Mouse (Mus musculus) heart, embryonic 14.5 days (tissue): ENCODE results near the gene Cxcl3. TPM values are rescaled to one million over a fixed set of nuclear protein-coding genes. Genes with fewer than 3 reads are reported as not detected.
A peak's percentile ranks its signal among the peaks of the same experiment; 100 is the strongest.

Source experiments
- ATAC-seq: fragments of 200-750 bp; cut with Nextera tagmentation; 2 replicates; pipeline ENCODE4 v1.8.0; 2017; ENCODE audit warnings: low read depth, moderate TSS enrichment; ENCODE audit not compliant: insufficient number of reproducible peaks, insufficient read depth, low FRiP score
- H3K27ac ChIP-seq, 2 experiments: fragments of 200-500 bp in 1 of 2; fragments of 300-500 bp in 1 of 2; sonication (generic) in 1 of 2; replicated peaks in 1 of 2; 2 replicates each; pipeline ENCODE4 v1.5.1; 2012 to 2014; ENCODE audit warnings: low read depth in 2 of 2, low read length in 2 of 2, control low read depth in 1 of 2, mild to moderate bottlenecking in 1 of 2, mixed read lengths in 1 of 2; ENCODE audit not compliant: control insufficient read depth in 1 of 2, insufficient read depth in 1 of 2
- H3K27me3 ChIP-seq: fragments of 300-500 bp; sonication (generic); 2 replicates; pipeline ENCODE4 v1.6.1; 2014; ENCODE audit warnings: mild to moderate bottlenecking, low read length, control low read depth; ENCODE audit not compliant: control insufficient read depth, insufficient read depth
- H3K36me3 ChIP-seq: fragments of 300-500 bp; sonication (generic); 2 replicates; pipeline ENCODE4 v1.6.1; 2014; ENCODE audit warnings: mild to moderate bottlenecking, control low read depth, low read length, mixed read lengths; ENCODE audit not compliant: control insufficient read depth, insufficient read depth
- H3K4me1 ChIP-seq, 2 experiments: fragments of 200-500 bp in 1 of 2; fragments of 300-500 bp in 1 of 2; sonication (generic) in 1 of 2; 2 replicates each; pipeline ENCODE4 v1.6.1; 2012 to 2014; ENCODE audit warnings: low read length in 2 of 2, control low read depth in 1 of 2, mixed read lengths in 1 of 2; ENCODE audit not compliant: control insufficient read depth in 2 of 2, insufficient read depth in 2 of 2
- H3K4me2 ChIP-seq: fragments of 300-500 bp; sonication (generic); 2 replicates; pipeline ENCODE4 v1.6.1; 2014; ENCODE audit warnings: mild to moderate bottlenecking, low read length
- H3K4me3 ChIP-seq, 2 experiments: fragments of 200-500 bp in 1 of 2; fragments of 300-500 bp in 1 of 2; sonication (generic) in 1 of 2; 2 replicates each; pipeline ENCODE4 v1.5.1; 2012 to 2014; ENCODE audit warnings: low read length in 2 of 2, mild to moderate bottlenecking in 2 of 2, control low read depth in 1 of 2, low read depth in 1 of 2, moderate library complexity in 1 of 2; ENCODE audit not compliant: control insufficient read depth in 1 of 2, insufficient read depth in 1 of 2
- H3K9ac ChIP-seq: fragments of 300-500 bp; sonication (generic); 2 replicates; pipeline ENCODE4 v1.6.1; 2014; ENCODE audit warnings: mild to moderate bottlenecking, low read length
- H3K9me3 ChIP-seq: fragments of 300-500 bp; sonication (generic); 2 replicates; pipeline ENCODE4 v1.6.1; 2016; ENCODE audit warnings: low read length, control low read depth; ENCODE audit not compliant: control insufficient read depth
- WGBS: fragments of 180-500 bp; shearing (Covaris S2); extraction: QIAGEN DNeasy Blood & Tissue Kit; methylation state at CpG from one replicate; pipeline ENCODE4 v1.1.7; 2014; 5-methylcytosine and 5-hydroxymethylcytosine counted together
- polyA plus RNA-seq: library from polyadenylated mRNA; unstranded; fragments of >200 nt; fragmentation: Nextera tagmentation; extraction: Ambion mirVana; gene quantifications from 2 replicates; pipeline ENCODE4 v1.2.1, GENCODE M21; 2014

The Cxcl3 gene
- polyA plus RNA-seq, result not detected in 2 replicates

DNA sequence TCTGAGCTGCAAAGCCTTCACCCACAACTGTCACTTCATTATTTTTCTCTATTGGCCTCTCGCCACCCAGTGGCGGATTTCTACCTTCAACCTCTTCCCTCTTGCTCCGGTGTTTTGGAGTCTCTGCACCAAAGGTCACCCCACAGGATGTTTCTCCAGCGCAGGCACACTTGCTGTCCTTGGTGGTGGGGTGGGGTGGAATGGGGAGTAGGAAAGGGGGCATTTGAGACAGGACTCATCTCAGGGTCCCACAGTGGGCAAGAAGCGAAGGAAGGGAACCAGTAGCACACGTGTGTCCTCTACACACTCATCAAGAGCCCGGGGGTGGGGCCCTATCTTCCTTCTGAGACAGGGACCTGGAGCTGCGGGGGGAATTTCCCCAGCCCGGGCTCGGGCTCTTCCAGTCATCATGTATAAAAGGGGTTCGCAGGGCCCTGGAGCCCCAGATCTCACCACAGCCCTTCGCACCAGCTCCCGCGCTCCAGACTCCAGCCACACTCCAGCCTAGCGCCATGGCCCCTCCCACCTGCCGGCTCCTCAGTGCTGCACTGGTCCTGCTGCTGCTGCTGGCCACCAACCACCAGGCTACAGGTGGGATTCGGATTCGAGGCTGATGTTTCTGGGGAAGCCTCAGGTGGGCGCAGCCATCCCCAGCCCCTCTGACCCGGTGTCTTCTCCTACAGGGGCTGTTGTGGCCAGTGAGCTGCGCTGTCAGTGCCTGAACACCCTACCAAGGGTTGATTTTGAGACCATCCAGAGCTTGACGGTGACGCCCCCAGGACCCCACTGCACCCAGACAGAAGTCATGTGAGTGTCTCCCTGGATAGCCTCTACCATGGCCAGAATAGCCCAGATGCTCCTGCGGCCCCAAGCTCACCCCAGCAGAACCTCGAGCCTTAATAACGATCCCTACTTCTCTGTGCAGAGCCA, at the start of gene Cxcl3:
Gene Cxcl3, plus strand, starts transcription at position 445 of the 930 bp plus-strand sequence.
- Histone ChIP-seq H3K9me3 (no peaks in the 10 kb centered on the region), H3K9ac (0 out of 2 replicates have a peak within 1 kb of the TSS, but pooled peaks have one; percentile 34), H3K4me2 (peak within 1 kb of the TSS; percentile 95), H3K36me3 (no peaks in the 10 kb centered on the region), H3K27me3 (no peaks in the 10 kb centered on the region), H3K4me3 (peak within 1 kb of the TSS; percentile 36 to 39), H3K4me1 (no peaks in the 10 kb centered on the region), H3K27ac (no peak within 1 kb of the TSS)
- 15% methylated on average over 25 of the region's 26 CpGs for WGBS
- peak; percentile 61 for ATAC-seq

- Histone ChIP-seq H3K9ac (no peak overlapping the region), H3K4me1 (no peaks in the 10 kb centered on the region), H3K4me3 (no peak overlapping the region), H3K36me3 (no peaks in the 10 kb centered on the region), H3K9me3 (no peaks in the 10 kb centered on the region), H3K4me2 (no peak overlapping the region), H3K27ac (no peak overlapping the region), H3K27me3 (no peaks in the 10 kb centered on the region)
- no peak for ATAC-seq
- 57% methylated on average over 4 of the region's 4 CpGs for WGBS
Measured at GRCm38 (mm10) chr5:90742029-90742428, 43.9 kb upstream of the Cxcl3 start.

DNA sequence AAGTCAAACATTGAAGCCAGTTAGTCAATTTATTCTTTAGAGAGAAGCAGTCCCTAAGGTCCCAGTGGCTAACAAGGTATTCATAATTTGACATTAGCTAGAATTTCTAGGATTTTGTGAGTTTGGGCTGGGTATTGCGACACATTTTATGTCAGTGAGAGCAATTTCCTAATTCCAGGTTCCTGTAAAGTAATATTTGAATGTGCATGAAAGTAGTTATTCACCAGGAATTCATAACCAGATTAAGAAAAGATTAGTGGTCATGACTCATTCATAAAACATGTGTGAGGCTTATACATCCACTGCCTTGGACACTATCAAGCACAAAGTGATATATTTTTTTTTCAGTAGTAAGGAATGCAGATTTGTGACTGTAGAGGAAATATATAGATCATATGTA, 32.0 kb upstream of the Cxcl3 start:
- Histone ChIP-seq H3K36me3 (no peaks in the 10 kb centered on the region), H3K9ac (no peak overlapping the region), H3K4me2 (no peak overlapping the region), H3K9me3 (no peaks in the 10 kb centered on the region), H3K4me3 (no peak overlapping the region), H3K27me3 (peaks cover 7% of the 10 kb centered on the region), H3K27ac (no peak overlapping the region), H3K4me1 (peaks cover 0 to 8% of the 10 kb centered on the region in 2 experiments; a peak in 1 of 4 replicates)
- ATAC-seq, result no peak
- 95% methylated on average over 1 of the region's 1 CpGs for WGBS

- Histone ChIP-seq H3K36me3 (no peaks in the 10 kb centered on the region), H3K9ac (no peak overlapping the region), H3K4me1 (peaks cover 4 to 13% of the 10 kb centered on the region in 2 experiments; a peak in 2 of 4 replicates), H3K4me2 (no peak overlapping the region), H3K27me3 (peaks cover 20% of the 10 kb centered on the region), H3K27ac (no peak overlapping the region), H3K9me3 (no peaks in the 10 kb centered on the region), H3K4me3 (no peak overlapping the region)
- WGBS, result 37% methylated on average over 5 of the region's 5 CpGs
- ATAC-seq, result no peak
Measured at GRCm38 (mm10) chr5:90758020-90758605, 27.8 kb upstream of the Cxcl3 start.

GRCm38 (mm10) chr5:90759077-90760065, 26.5 kb upstream of the Cxcl3 start, which contains the start of gene Cxcl5:
TSS of gene Cxcl5 (plus strand) at chr5:90759360.
- Histone ChIP-seq H3K4me3 (peak within 1 kb of the TSS; percentile 16 to 18; a peak in 3 of 4 replicates), H3K4me2 (peak within 1 kb of the TSS; percentile 53), H3K27ac (no peak within 1 kb of the TSS), H3K9me3 (no peaks in the 10 kb centered on the region), H3K9ac (no peak within 1 kb of the TSS), H3K36me3 (no peaks in the 10 kb centered on the region), H3K4me1 (peaks cover 4 to 13% of the 10 kb centered on the region in 2 experiments; a peak in 2 of 4 replicates), H3K27me3 (peaks cover 20% of the 10 kb centered on the region)
- 5% methylated on average over 32 of the region's 32 CpGs for WGBS
- no peak for ATAC-seq

- Histone ChIP-seq H3K9me3 (no peaks in the 10 kb centered on the region), H3K4me3 (no peak overlapping the region), H3K9ac (no peak overlapping the region), H3K4me1 (peaks cover 4 to 13% of the 10 kb centered on the region in 2 experiments; a peak in 2 of 4 replicates), H3K36me3 (no peaks in the 10 kb centered on the region), H3K4me2 (no peak overlapping the region), H3K27ac (no peak overlapping the region), H3K27me3 (peaks cover 20% of the 10 kb centered on the region)
- ATAC-seq, result no peak
- 42% methylated on average over 4 of the region's 4 CpGs for WGBS
Measured at GRCm38 (mm10) chr5:90760303-90760702, 25.6 kb upstream of the Cxcl3 start.

GRCm38 (mm10) chr5:90760844-90761243, 25.1 kb upstream of the Cxcl3 start:
- no peak for ATAC-seq
- H3K27ac ChIP-seq, result no peak overlapping the region
- peaks cover 20% of the 10 kb centered on the region for H3K27me3 ChIP-seq
- H3K9me3 ChIP-seq, result no peaks in the 10 kb centered on the region
- H3K4me3 ChIP-seq, result no peak overlapping the region
- H3K4me2 ChIP-seq, result no peak overlapping the region
- peaks cover 4 to 13% of the 10 kb centered on the region in 2 experiments; a peak in 2 of 4 replicates for H3K4me1 ChIP-seq
- 86% methylated on average over 2 of the region's 2 CpGs for WGBS
- no peak overlapping the region for H3K9ac ChIP-seq
- no peaks in the 10 kb centered on the region for H3K36me3 ChIP-seq
